Comparison of ENCODE assay signal across 8 mouse cellular contexts in genomic region chr4:34550748-34551097, GRCm38 (mm10). TPM values are rescaled to one million over a fixed set of nuclear protein-coding genes. Genes with fewer than 3 reads are reported as not detected.
DNase-seq lines count a peak whose midpoint lies in the region; ATAC-seq and TF ChIP-seq lines count a peak whose summit lies in the region.

Gene Akirin2 (plus strand): TSS chr4:34550937.

- H3K4me1 ChIP-seq in lung, adult 2 months (ENCODE audit: control insufficient read depth, insufficient read depth, low read length): peaks cover 11% of the 10 kb centered on the region
- H3K4me1 ChIP-seq in bone marrow macrophage, adult 2 months (ENCODE audit: control insufficient read depth, insufficient read depth, low read length): peaks cover 10% of the 10 kb centered on the region
- 0 out of 2 replicates have a peak, but pooled peaks cover 6% of the 10 kb centered on the region for H3K4me1 ChIP-seq in intestine, embryonic 15.5 days (replicated peaks)

- DNase-seq in lung, adult 2 months: no peak
- no peak for DNase-seq in lung, adult 18-20 months
- DNase-seq in gastrocnemius, postnatal 25 days: peak; percentile 16
- peak; percentile 39 for DNase-seq in lung, postnatal 10 days
- DNase-seq in ovary, postnatal 14 days (ENCODE audit: low spot score): no peak
- no peak for DNase-seq in retina, embryonic 14.5 days (ENCODE audit: low spot score)

- H3K9me3 ChIP-seq in intestine, embryonic 15.5 days: no peaks in the 10 kb centered on the region

- peak within 1 kb of the TSS; percentile 96 for H3K9ac ChIP-seq in intestine, embryonic 15.5 days

- TF ChIP-seq POLR2A in lung, adult 2 months (IDR thresholded peaks at IDR 0.05; ENCODE audit: borderline replicate concordance, extremely low read depth, low read depth, low read length): no peak
- TF ChIP-seq POLR2A in bone marrow macrophage, adult 2 months (IDR thresholded peaks at IDR 0.05; ENCODE audit: borderline replicate concordance, low read depth, low read length): no peak

- H3K36me3 ChIP-seq in intestine, embryonic 15.5 days: no peaks in the 10 kb centered on the region

- H3K4me3 ChIP-seq in lung, adult 2 months (replicated peaks; ENCODE audit: extremely low read depth, low read depth, low read length): peak within 1 kb of the TSS; percentile 99
- H3K4me3 ChIP-seq in bone marrow macrophage, adult 2 months (ENCODE audit: insufficient read depth, low read length): peak within 1 kb of the TSS; percentile 100
- H3K4me3 ChIP-seq in intestine, embryonic 15.5 days (replicated peaks): peak within 1 kb of the TSS; percentile 96

- peak; percentile 76 for ATAC-seq in intestine, embryonic 15.5 days

- under 1% methylated on average over 52 of the region's 53 CpGs for WGBS in lung, adult 2 months
- under 1% methylated on average over 46 of the region's 53 CpGs for whole genome bisulfite sequencing in intestine, embryonic 15.5 days

- TF ChIP-seq CTCF in lung, adult 2 months (IDR thresholded peaks at IDR 0.05; ENCODE audit: insufficient read depth, low read length): no peak
- TF ChIP-seq CTCF in bone marrow macrophage, adult 2 months (IDR thresholded peaks at IDR 0.05; ENCODE audit: low read depth, low read length): no peak

- H3K27ac ChIP-seq in bone marrow macrophage, adult 2 months (ENCODE audit: insufficient read depth, low read depth, low read length): peak within 1 kb of the TSS; percentile 88
- peak within 1 kb of the TSS; percentile 95 for H3K27ac ChIP-seq in intestine, embryonic 15.5 days

- H3K27me3 ChIP-seq in intestine, embryonic 15.5 days (replicated peaks): no peaks in the 10 kb centered on the region

- peak within 1 kb of the TSS; percentile 60 for H3K4me2 ChIP-seq in intestine, embryonic 15.5 days (replicated peaks)

RNA-seq across cellular contexts. Expression of gene Akirin2, which starts in this region (rescaled TPM):
- polyA plus RNA-seq in lung, adult 2 months (2012; rRNA removed): 24.1 and 26.0 TPM in 2 replicates
- polyA plus RNA-seq in bone marrow macrophage, adult 2 months (2012; ENCODE audit: insufficient read depth, insufficient read length, missing spikeins): 79.2 and 86.0 TPM in 2 replicates
- total RNA-seq in gastrocnemius, postnatal 25 days (2021): 10 to 100 TPM; 36.7 to 45.4 TPM
- polyA plus RNA-seq in intestine, embryonic 15.5 days (2015; fragmentation: Nextera tagmentation; extraction: Ambion mirVana): 43.8 and 51.3 TPM in 2 replicates

Comparison
In these comparisons a context has a peak if more than half of its experiments do, and no peak if none do; other contexts are left out.
1. DNase-seq: peak in gastrocnemius, postnatal 25 days (single experiment) and lung, postnatal 10 days (single experiment); none in lung, adult 2 months (single experiment), lung, adult 18-20 months (0 of 2), ovary, postnatal 14 days (single experiment) and retina, embryonic 14.5 days (single experiment).
2. Peak in every context shown above with its lines, with median percentiles within 50 percentile points of each other: H3K4me3 ChIP-seq.